Mouse (Mus musculus): ENCODE results near the gene Ano8. TPM values are rescaled to one million over a fixed set of nuclear protein-coding genes. Genes with fewer than 3 reads are reported as not detected.
A peak's percentile ranks its signal among the peaks of the same experiment; 100 is the strongest.

The Ano8 gene
- polyA plus RNA-seq, 1 experiment from 2014 or later, result 0.81 TPM

- H3K27me3 ChIP-seq, result peaks cover 7% of the 10 kb centered on the region
- 23% methylated on average over 6 of the region's 6 CpGs for WGBS
- no peak overlapping the region for H3K27ac ChIP-seq
- no peak overlapping the region for H3K9ac ChIP-seq
- no peaks in the 10 kb centered on the region for H3K36me3 ChIP-seq
- H3K4me2 ChIP-seq, result no peak overlapping the region
- H3K4me3 ChIP-seq, result no peak overlapping the region
- H3K4me1 ChIP-seq (replicated peaks), result peaks cover 7% of the 10 kb centered on the region
- ATAC-seq (replicated peaks; ENCODE audit: insufficient number of reproducible peaks, insufficient read depth, low FRiP score, low read depth), result no peak
- no peaks in the 10 kb centered on the region for H3K9me3 ChIP-seq (replicated peaks)
Measured at GRCm38 (mm10) chr8:71516786-71517185, 31.0 kb upstream of the Ano8 start.

DNA sequence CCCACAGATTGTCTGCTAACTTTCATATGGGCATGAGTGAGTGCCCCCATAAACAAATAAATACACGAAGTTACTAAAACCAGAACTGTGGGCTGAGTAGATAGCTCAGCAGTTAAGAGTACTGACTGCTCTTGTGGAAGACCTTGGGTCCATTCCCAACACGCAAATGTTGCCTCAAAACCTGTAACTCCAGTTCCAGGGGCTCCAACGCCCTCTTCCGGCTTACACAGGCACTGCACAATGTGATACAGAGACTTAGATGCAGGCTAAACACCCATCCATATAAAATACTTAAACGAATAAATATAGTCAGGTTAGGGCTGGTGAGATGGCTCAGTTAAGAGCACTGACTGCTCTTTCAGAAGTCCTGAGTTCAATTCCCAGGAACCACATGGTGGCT, 29.3 kb upstream of the Ano8 start:
- Histone ChIP-seq H3K27ac (no peak overlapping the region), H3K27me3 (peaks cover 24% of the 10 kb centered on the region), H3K9me3 (replicated peaks) (no peaks in the 10 kb centered on the region), H3K4me1 (replicated peaks) (0 out of 2 replicates have a peak, but pooled peaks cover 4% of the 10 kb centered on the region), H3K4me3 (no peak overlapping the region), H3K4me2 (no peak overlapping the region), H3K9ac (no peak overlapping the region), H3K36me3 (no peaks in the 10 kb centered on the region)
- 68% methylated on average over 5 of the region's 5 CpGs for WGBS
- ATAC-seq (replicated peaks; ENCODE audit: insufficient number of reproducible peaks, insufficient read depth, low FRiP score, low read depth), result no peak

DNA sequence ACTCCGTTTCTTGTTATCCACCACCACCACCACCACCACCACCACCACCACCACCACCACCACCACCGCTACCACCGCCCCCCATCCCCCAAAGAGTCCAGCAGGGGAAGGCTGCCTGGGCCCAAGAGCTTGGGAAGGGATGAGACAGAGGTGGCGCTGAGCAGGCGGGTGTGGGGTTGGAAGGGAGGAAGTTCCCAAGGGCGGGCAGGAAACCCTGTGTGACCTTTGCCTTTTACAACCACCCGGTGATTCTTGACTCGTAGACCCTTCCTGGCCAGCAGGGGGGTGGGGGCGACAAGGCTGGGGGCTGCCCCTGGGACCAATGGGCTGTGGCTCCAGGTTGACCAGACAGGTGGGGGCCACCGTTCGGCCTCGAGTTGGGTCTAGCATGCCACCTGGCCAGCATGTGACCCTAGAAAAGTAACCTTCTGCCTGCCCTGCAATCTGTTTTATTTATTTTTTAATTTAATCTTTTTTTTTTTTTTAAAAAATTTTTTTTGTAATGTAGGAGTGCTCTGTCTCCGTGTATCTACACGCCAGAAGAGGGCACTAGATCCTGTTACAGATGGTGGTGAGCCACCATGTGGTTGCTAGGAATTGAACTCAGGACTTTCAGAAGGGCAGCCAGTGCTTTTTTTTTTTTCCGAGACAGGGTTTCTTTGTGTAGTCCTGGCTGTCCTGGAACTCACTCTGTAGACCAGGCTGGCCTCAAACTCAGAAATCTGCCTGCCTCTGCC, 27.4 kb upstream of the Ano8 start:
- H3K27ac ChIP-seq, result no peak overlapping the region

DNA sequence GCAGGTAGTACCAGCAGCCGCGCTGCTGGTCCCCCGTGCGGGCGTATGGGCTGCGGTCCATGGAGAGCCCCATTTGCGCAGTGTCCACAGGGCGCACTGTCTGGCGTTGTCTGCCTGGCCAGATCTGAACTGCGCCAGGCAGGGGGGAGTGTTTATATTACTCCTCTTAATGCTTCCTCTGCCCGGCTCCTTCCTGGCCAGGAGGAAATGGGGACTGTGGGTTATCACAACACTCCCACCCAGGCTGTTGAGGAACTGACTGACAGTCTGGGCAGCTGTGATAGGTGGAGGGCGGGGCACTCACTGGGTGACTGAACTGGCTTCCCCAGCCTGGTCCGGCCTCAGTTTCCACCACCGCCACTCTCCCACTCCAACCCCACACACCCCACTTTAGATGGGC, 25.9 kb upstream of the Ano8 start, which contains the start of gene Plvap:
Plvap (minus strand) TSS at position 109 of the 400 bp plus-strand sequence.
- WGBS, result 23% methylated on average over 14 of the region's 14 CpGs
- Histone ChIP-seq H3K36me3 (no peaks in the 10 kb centered on the region), H3K4me1 (replicated peaks) (peaks cover 21% of the 10 kb centered on the region), H3K9me3 (replicated peaks) (no peaks in the 10 kb centered on the region), H3K4me3 (peak within 1 kb of the TSS; percentile 37), H3K4me2 (peak within 1 kb of the TSS; percentile 22), H3K9ac (peak within 1 kb of the TSS; percentile 11; the same call in 1 of the 2 replicates), H3K27me3 (peaks cover 56% of the 10 kb centered on the region), H3K27ac (peak within 1 kb of the TSS; percentile 51)
- peak; percentile 65 for ATAC-seq (replicated peaks; ENCODE audit: insufficient number of reproducible peaks, insufficient read depth, low FRiP score, low read depth)

More for the DNA sequence above, 27.4 kb upstream of the Ano8 start:
- Histone ChIP-seq H3K27me3 (peaks cover 41% of the 10 kb centered on the region), H3K4me2 (no peak overlapping the region), H3K4me3 (no peak overlapping the region), H3K9ac (no peak overlapping the region), H3K9me3 (replicated peaks) (no peaks in the 10 kb centered on the region), H3K4me1 (replicated peaks) (peaks cover 7% of the 10 kb centered on the region), H3K36me3 (no peaks in the 10 kb centered on the region)
- 56% methylated on average over 15 of the region's 15 CpGs for WGBS
- no peak for ATAC-seq (replicated peaks; ENCODE audit: insufficient number of reproducible peaks, insufficient read depth, low FRiP score, low read depth)

GRCm38 (mm10) chr8:71509316-71509715, 23.6 kb upstream of the Ano8 start:
- H3K9ac ChIP-seq, result peak overlapping the region; percentile 31; the same call in 1 of the 2 replicates
- H3K27me3 ChIP-seq, result peaks cover 74% of the 10 kb centered on the region
- H3K36me3 ChIP-seq, result no peaks in the 10 kb centered on the region
- ATAC-seq (replicated peaks; ENCODE audit: insufficient number of reproducible peaks, insufficient read depth, low FRiP score, low read depth), result no peak
- peaks cover 24% of the 10 kb centered on the region for H3K4me1 ChIP-seq (replicated peaks)
- H3K4me2 ChIP-seq, result peak overlapping the region; percentile 22
- H3K4me3 ChIP-seq, result peak overlapping the region; percentile 6; the same call in 1 of the 2 replicates
- no peaks in the 10 kb centered on the region for H3K9me3 ChIP-seq (replicated peaks)
- no peak overlapping the region for H3K27ac ChIP-seq
- WGBS, result 50% methylated on average over 2 of the region's 2 CpGs

DNA sequence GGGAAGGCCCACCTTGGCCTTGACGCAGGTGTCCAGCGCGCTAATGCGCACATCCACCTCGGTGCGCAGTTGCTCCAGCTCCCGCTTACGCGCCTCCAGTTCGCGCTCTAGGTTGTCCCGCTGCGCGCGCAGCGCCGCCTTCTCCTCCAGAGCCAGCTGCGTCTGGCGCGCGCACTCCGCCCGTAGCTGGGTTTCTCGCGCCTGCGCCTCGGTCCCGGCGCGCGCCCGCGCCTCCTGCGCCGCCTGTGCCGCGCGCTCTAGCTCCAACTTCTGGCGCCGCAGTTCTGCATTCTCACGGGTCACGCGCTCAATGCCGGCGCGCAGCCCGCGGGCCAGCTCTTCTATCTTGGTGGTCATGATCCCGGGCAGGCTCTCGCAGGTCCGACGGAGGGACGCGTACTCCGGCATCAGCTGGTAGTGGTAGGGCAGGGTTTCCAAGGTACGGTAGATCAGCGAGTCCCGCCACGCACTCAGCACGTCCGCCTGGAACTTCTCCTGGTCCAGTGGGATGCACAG, 21.9 kb upstream of the Ano8 start:
- peak; percentile 54 for ATAC-seq (replicated peaks; ENCODE audit: insufficient number of reproducible peaks, insufficient read depth, low FRiP score, low read depth)
- H3K27me3 ChIP-seq, result peaks cover 74% of the 10 kb centered on the region
- H3K9me3 ChIP-seq (replicated peaks), result no peaks in the 10 kb centered on the region
- WGBS, result under 1% methylated on average over 61 of the region's 61 CpGs
- no peak overlapping the region for H3K27ac ChIP-seq
- peak overlapping the region; percentile 71 for H3K4me2 ChIP-seq
- H3K9ac ChIP-seq, result peak overlapping the region; percentile 35
- H3K4me3 ChIP-seq, result peak overlapping the region; percentile 43
- no peaks in the 10 kb centered on the region for H3K36me3 ChIP-seq
- peaks cover 24% of the 10 kb centered on the region for H3K4me1 ChIP-seq (replicated peaks)

DNA sequence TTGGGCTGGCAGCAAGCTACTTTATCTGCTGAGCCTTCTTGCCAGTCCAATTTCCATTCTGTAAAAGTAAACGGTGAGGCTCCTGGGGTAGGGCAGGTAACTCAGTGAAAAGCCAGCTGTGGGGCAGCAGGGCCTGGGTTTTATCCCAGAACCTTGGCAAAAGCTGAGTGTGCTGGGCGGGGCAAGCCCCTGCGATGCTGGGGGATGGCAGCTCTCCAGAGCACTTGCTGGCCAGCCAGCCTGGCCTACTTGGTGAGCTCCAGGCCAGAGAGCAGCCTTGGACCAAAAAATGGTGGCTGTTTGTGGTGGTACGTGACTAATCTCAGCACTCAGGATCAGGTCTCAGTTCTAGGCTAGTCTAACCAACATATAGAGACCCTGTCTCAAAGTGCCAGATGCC, 20.2 kb upstream of the Ano8 start:
- H3K4me2 ChIP-seq, result no peak overlapping the region
- no peaks in the 10 kb centered on the region for H3K9me3 ChIP-seq (replicated peaks)
- H3K4me1 ChIP-seq (replicated peaks), result peaks cover 19% of the 10 kb centered on the region
- H3K9ac ChIP-seq, result no peak overlapping the region
- H3K27me3 ChIP-seq, result peaks cover 60% of the 10 kb centered on the region
- no peak overlapping the region for H3K4me3 ChIP-seq
- H3K36me3 ChIP-seq, result no peaks in the 10 kb centered on the region
- no peak for ATAC-seq (replicated peaks; ENCODE audit: insufficient number of reproducible peaks, insufficient read depth, low FRiP score, low read depth)
- no peak overlapping the region for H3K27ac ChIP-seq
- WGBS, result 74% methylated on average over 4 of the region's 4 CpGs

GRCm38 (mm10) chr8:71505326-71505725, 19.6 kb upstream of the Ano8 start:
- 91% methylated on average over 4 of the region's 4 CpGs for WGBS
- H3K27me3 ChIP-seq, result peaks cover 53% of the 10 kb centered on the region
- H3K36me3 ChIP-seq, result no peaks in the 10 kb centered on the region
- H3K4me1 ChIP-seq (replicated peaks), result peaks cover 19% of the 10 kb centered on the region
- H3K9ac ChIP-seq, result no peak overlapping the region
- no peak overlapping the region for H3K4me2 ChIP-seq
- ATAC-seq (replicated peaks; ENCODE audit: insufficient number of reproducible peaks, insufficient read depth, low FRiP score, low read depth), result no peak
- H3K4me3 ChIP-seq, result no peak overlapping the region
- H3K27ac ChIP-seq, result no peak overlapping the region
- no peaks in the 10 kb centered on the region for H3K9me3 ChIP-seq (replicated peaks)

GRCm38 (mm10) chr8:71504349-71504748, 18.6 kb upstream of the Ano8 start:
- no peak for ATAC-seq (replicated peaks; ENCODE audit: insufficient number of reproducible peaks, insufficient read depth, low FRiP score, low read depth)
- WGBS, result 84% methylated on average over 4 of the region's 4 CpGs
- Histone ChIP-seq H3K9ac (no peak overlapping the region), H3K4me1 (replicated peaks) (peaks cover 25% of the 10 kb centered on the region), H3K27ac (no peak overlapping the region), H3K4me2 (no peak overlapping the region), H3K27me3 (peaks cover 43% of the 10 kb centered on the region), H3K36me3 (no peaks in the 10 kb centered on the region), H3K4me3 (no peak overlapping the region), H3K9me3 (replicated peaks) (no peaks in the 10 kb centered on the region)

- H3K4me1 ChIP-seq (replicated peaks), result peaks cover 45% of the 10 kb centered on the region
- H3K9ac ChIP-seq, result no peak overlapping the region
- peaks cover 1% of the 10 kb centered on the region; the same call in 1 of the 2 replicates for H3K36me3 ChIP-seq
- no peaks in the 10 kb centered on the region for H3K9me3 ChIP-seq (replicated peaks)
- whole genome bisulfite sequencing, result 27% methylated on average over 16 of the region's 16 CpGs
- H3K27me3 ChIP-seq, result no peaks in the 10 kb centered on the region
- peak overlapping the region; percentile 62 for H3K27ac ChIP-seq
- peak overlapping the region; percentile 19; the same call in 1 of the 2 replicates for H3K4me2 ChIP-seq
- ATAC-seq (replicated peaks; ENCODE audit: insufficient number of reproducible peaks, insufficient read depth, low FRiP score, low read depth), result peak; percentile 14
- H3K4me3 ChIP-seq, result no peak overlapping the region
Measured at GRCm38 (mm10) chr8:71498816-71499690, 13.3 kb upstream of the Ano8 start.

DNA sequence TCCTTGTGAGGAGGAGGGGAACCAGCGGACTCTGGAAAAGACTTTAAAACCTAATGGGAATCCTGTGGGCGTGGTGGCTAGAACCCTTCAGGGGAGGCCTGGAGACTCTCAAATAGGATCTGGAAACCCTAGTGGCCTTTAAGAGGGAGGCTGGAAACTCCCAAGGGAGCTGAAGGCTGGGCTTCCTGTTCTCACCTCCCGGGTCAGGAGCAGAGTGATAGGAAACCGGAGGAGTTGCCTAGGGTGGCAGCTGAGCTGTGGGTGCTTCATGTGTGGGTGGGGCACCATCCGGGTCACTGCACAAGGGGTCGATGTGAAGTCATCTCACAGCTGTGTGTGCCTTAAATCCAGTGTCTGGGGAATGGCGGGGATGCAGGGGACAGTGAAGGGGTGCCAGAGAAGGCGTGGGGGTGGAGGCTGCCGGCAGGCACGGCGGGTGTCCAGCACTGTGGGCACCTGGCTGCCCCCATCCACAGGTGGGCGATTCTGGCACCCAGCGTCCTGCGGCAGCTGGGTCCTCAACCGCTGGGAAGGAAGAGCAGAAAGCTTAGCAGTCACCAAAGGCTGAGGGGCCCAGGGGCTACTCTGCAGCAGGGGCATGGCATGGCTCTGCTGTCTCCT, 12.2 kb upstream of the Ano8 start:
- no peak for ATAC-seq (replicated peaks; ENCODE audit: insufficient number of reproducible peaks, insufficient read depth, low FRiP score, low read depth)
- Histone ChIP-seq H3K27ac (peak overlapping the region; percentile 71), H3K4me1 (replicated peaks) (peaks cover 45% of the 10 kb centered on the region), H3K9me3 (replicated peaks) (no peaks in the 10 kb centered on the region), H3K9ac (no peak overlapping the region), H3K4me3 (no peak overlapping the region), H3K27me3 (no peaks in the 10 kb centered on the region), H3K36me3 (peaks cover 5% of the 10 kb centered on the region; the same call in 1 of the 2 replicates), H3K4me2 (peak overlapping the region; percentile 14; the same call in 1 of the 2 replicates)
- WGBS, result 22% methylated on average over 15 of the region's 15 CpGs
